Mouse (Mus musculus): ENCODE data around the gene Agrp. TPM values are rescaled to one million over a fixed set of nuclear protein-coding genes. Genes with fewer than 3 reads are reported as not detected.

The Agrp gene
- polyA plus RNA-seq, 1 experiment from 2014 or later = 1.5 TPM

- ATAC-seq (ENCODE audit: insufficient number of reproducible peaks, insufficient read depth, low FRiP score, low TSS enrichment) = no peak
- H3K4me1 ChIP-seq = peaks cover 18% of the 10 kb centered on the region; the same call in 1 of the 2 replicates
- no peaks in the 10 kb centered on the region for H3K27me3 ChIP-seq
- no peaks in the 10 kb centered on the region for H3K9me3 ChIP-seq
- no peak overlapping the region for H3K27ac ChIP-seq
- no peak overlapping the region for H3K4me3 ChIP-seq
- H3K36me3 ChIP-seq = peaks cover 3% of the 10 kb centered on the region; the same call in 1 of the 2 replicates
- no peak overlapping the region for H3K9ac ChIP-seq
- 52% methylated on average over 7 of the region's 7 CpGs for WGBS
- H3K4me2 ChIP-seq (replicated peaks) = no peak overlapping the region
Measured at GRCm38 (mm10) chr8:105544544-105545205, 92.5 kb downstream of the Agrp start.

- no peak for ATAC-seq (ENCODE audit: insufficient number of reproducible peaks, insufficient read depth, low FRiP score, low TSS enrichment)
Measured at GRCm38 (mm10) chr8:105543703-105544102, 93.5 kb downstream of the Agrp start.

GRCm38 (mm10) chr8:105542808-105543207 lies 94.4 kb downstream of the Agrp start:
- Histone ChIP-seq H3K9me3 (no peaks in the 10 kb centered on the region), H3K27me3 (no peaks in the 10 kb centered on the region), H3K4me2 (replicated peaks) (no peak overlapping the region), H3K27ac (no peak overlapping the region), H3K4me3 (no peak overlapping the region), H3K4me1 (peaks cover 18% of the 10 kb centered on the region; the same call in 1 of the 2 replicates), H3K9ac (no peak overlapping the region), H3K36me3 (peaks cover 17% of the 10 kb centered on the region)
- no peak for ATAC-seq (ENCODE audit: insufficient number of reproducible peaks, insufficient read depth, low FRiP score, low TSS enrichment)
- WGBS = 97% methylated on average over 2 of the region's 2 CpGs

More at GRCm38 (mm10) chr8:105543703-105544102, 93.5 kb downstream of the Agrp start:
- H3K4me3 ChIP-seq = no peak overlapping the region
- no peaks in the 10 kb centered on the region for H3K27me3 ChIP-seq
- H3K36me3 ChIP-seq = peaks cover 8% of the 10 kb centered on the region
- H3K9ac ChIP-seq = no peak overlapping the region
- no peak overlapping the region for H3K4me2 ChIP-seq (replicated peaks)
- WGBS = 36% methylated on average over 1 of the region's 1 CpGs
- H3K27ac ChIP-seq = no peak overlapping the region
- H3K4me1 ChIP-seq = peaks cover 18% of the 10 kb centered on the region; the same call in 1 of the 2 replicates
- no peaks in the 10 kb centered on the region for H3K9me3 ChIP-seq

- no peak overlapping the region for H3K9ac ChIP-seq
- 82% methylated on average over 3 of the region's 3 CpGs for WGBS
- H3K4me2 ChIP-seq (replicated peaks) = no peak overlapping the region
- H3K27ac ChIP-seq = no peak overlapping the region
- ATAC-seq (ENCODE audit: insufficient number of reproducible peaks, insufficient read depth, low FRiP score, low TSS enrichment) = no peak
- H3K4me1 ChIP-seq = peaks cover 15% of the 10 kb centered on the region; the same call in 1 of the 2 replicates
- no peaks in the 10 kb centered on the region for H3K27me3 ChIP-seq
- H3K36me3 ChIP-seq = peaks cover 23% of the 10 kb centered on the region
- H3K9me3 ChIP-seq = no peaks in the 10 kb centered on the region
- no peak overlapping the region for H3K4me3 ChIP-seq
Measured at GRCm38 (mm10) chr8:105542032-105542656, 95.0 kb downstream of the Agrp start.

- no peak overlapping the region for H3K4me2 ChIP-seq (replicated peaks)
- no peaks in the 10 kb centered on the region for H3K27me3 ChIP-seq
- peaks cover 30% of the 10 kb centered on the region for H3K36me3 ChIP-seq
- no peak overlapping the region for H3K4me3 ChIP-seq
- no peaks in the 10 kb centered on the region for H3K4me1 ChIP-seq
- 86% methylated on average over 4 of the region's 4 CpGs for WGBS
- ATAC-seq (ENCODE audit: insufficient number of reproducible peaks, insufficient read depth, low FRiP score, low TSS enrichment) = no peak
- no peak overlapping the region for H3K27ac ChIP-seq
- no peak overlapping the region for H3K9ac ChIP-seq
- no peaks in the 10 kb centered on the region for H3K9me3 ChIP-seq
Measured at GRCm38 (mm10) chr8:105538940-105539339, 98.3 kb downstream of the Agrp start.

- Histone ChIP-seq H3K27me3 (no peaks in the 10 kb centered on the region), H3K4me2 (replicated peaks) (no peak overlapping the region), H3K27ac (no peak overlapping the region), H3K9me3 (no peaks in the 10 kb centered on the region), H3K4me1 (peaks cover 8% of the 10 kb centered on the region), H3K36me3 (peaks cover 35% of the 10 kb centered on the region), H3K9ac (no peak overlapping the region), H3K4me3 (no peak overlapping the region)
- 91% methylated on average over 6 of the region's 6 CpGs for WGBS
- ATAC-seq (ENCODE audit: insufficient number of reproducible peaks, insufficient read depth, low FRiP score, low TSS enrichment) = no peak
Measured at GRCm38 (mm10) chr8:105537011-105537677, 100.0 kb downstream of the Agrp start.

- H3K36me3 ChIP-seq = peaks cover 35% of the 10 kb centered on the region
- ATAC-seq (ENCODE audit: insufficient number of reproducible peaks, insufficient read depth, low FRiP score, low TSS enrichment) = no peak
- no peak overlapping the region for H3K4me2 ChIP-seq (replicated peaks)
- WGBS = 86% methylated on average over 3 of the region's 3 CpGs
- no peak overlapping the region for H3K27ac ChIP-seq
- H3K9me3 ChIP-seq = no peaks in the 10 kb centered on the region
- H3K4me3 ChIP-seq = no peak overlapping the region
- peaks cover 8% of the 10 kb centered on the region for H3K4me1 ChIP-seq
- H3K27me3 ChIP-seq = no peaks in the 10 kb centered on the region
- H3K9ac ChIP-seq = no peak overlapping the region
Measured at GRCm38 (mm10) chr8:105536546-105536945, 100.6 kb downstream of the Agrp start.

GRCm38 (mm10) chr8:105533892-105534329 lies 103.3 kb downstream of the Agrp start:
- Histone ChIP-seq H3K4me1 (peaks cover 8% of the 10 kb centered on the region), H3K9me3 (no peaks in the 10 kb centered on the region), H3K36me3 (peaks cover 33% of the 10 kb centered on the region), H3K4me3 (no peak overlapping the region), H3K27ac (0 out of 2 replicates have a peak overlapping the region, but pooled peaks have one; percentile 60), H3K27me3 (no peaks in the 10 kb centered on the region), H3K9ac (peak overlapping the region; percentile 27; the same call in 1 of the 2 replicates), H3K4me2 (replicated peaks) (no peak overlapping the region)
- no peak for ATAC-seq (ENCODE audit: insufficient number of reproducible peaks, insufficient read depth, low FRiP score, low TSS enrichment)
- WGBS = 4% methylated on average over 1 of the region's 1 CpGs

GRCm38 (mm10) chr8:105533439-105533838 lies 103.8 kb downstream of the Agrp start:
- Histone ChIP-seq H3K36me3 (peaks cover 33% of the 10 kb centered on the region), H3K4me2 (replicated peaks) (no peak overlapping the region), H3K9ac (0 out of 2 replicates have a peak overlapping the region, but pooled peaks have one; percentile 27), H3K4me1 (peaks cover 8% of the 10 kb centered on the region), H3K9me3 (no peaks in the 10 kb centered on the region), H3K27ac (peak overlapping the region; percentile 60; the same call in 1 of the 2 replicates), H3K4me3 (no peak overlapping the region), H3K27me3 (no peaks in the 10 kb centered on the region)
- no peak for ATAC-seq (ENCODE audit: insufficient number of reproducible peaks, insufficient read depth, low FRiP score, low TSS enrichment)
- 12% methylated on average over 2 of the region's 2 CpGs for WGBS

- Histone ChIP-seq H3K36me3 (peaks cover 16% of the 10 kb centered on the region; the same call in 1 of the 2 replicates), H3K4me2 (replicated peaks) (no peak overlapping the region), H3K9me3 (no peaks in the 10 kb centered on the region), H3K4me1 (peaks cover 8% of the 10 kb centered on the region), H3K4me3 (no peak overlapping the region), H3K9ac (no peak overlapping the region), H3K27me3 (no peaks in the 10 kb centered on the region), H3K27ac (no peak overlapping the region)
- WGBS = 62% methylated on average over 2 of the region's 2 CpGs
- ATAC-seq (ENCODE audit: insufficient number of reproducible peaks, insufficient read depth, low FRiP score, low TSS enrichment) = no peak
Measured at GRCm38 (mm10) chr8:105531774-105532173, 105.4 kb downstream of the Agrp start.

- H3K4me2 ChIP-seq (replicated peaks) = no peak overlapping the region
- H3K36me3 ChIP-seq = peaks cover 23% of the 10 kb centered on the region
- H3K27me3 ChIP-seq = no peaks in the 10 kb centered on the region
- H3K4me3 ChIP-seq = no peak overlapping the region
- 83% methylated on average over 3 of the region's 3 CpGs for WGBS
- no peak overlapping the region for H3K27ac ChIP-seq
- H3K9ac ChIP-seq = no peak overlapping the region
- H3K9me3 ChIP-seq = no peaks in the 10 kb centered on the region
- ATAC-seq (ENCODE audit: insufficient number of reproducible peaks, insufficient read depth, low FRiP score, low TSS enrichment) = no peak
- H3K4me1 ChIP-seq = peaks cover 8% of the 10 kb centered on the region
Measured at GRCm38 (mm10) chr8:105529271-105529670, 107.9 kb downstream of the Agrp start.

Data from embryonic facial prominence, embryonic 12.5 days (tissue).